Mouse (Mus musculus) neural tube, embryonic 12.5 days (tissue): ENCODE results near the gene Ccin. TPM values are rescaled to one million over a fixed set of nuclear protein-coding genes. Genes with fewer than 3 reads are reported as not detected.

ENCODE experiments used
- ATAC-seq: fragments of 200-750 bp; cut with Nextera tagmentation; 2 replicates; pipeline ENCODE4 v1.8.0; 2017; ENCODE audit warnings: low read depth, mild to moderate bottlenecking, moderate TSS enrichment, moderate library complexity; ENCODE audit not compliant: low FRiP score
- H3K27ac ChIP-seq: fragments of 300-500 bp; sonication (generic); 2 replicates; pipeline ENCODE4 v1.5.1; 2016
- H3K27me3 ChIP-seq: fragments of 300-500 bp; sonication (generic); replicated peaks from 2 replicates; pipeline ENCODE4 v1.6.1; 2016; ENCODE audit warnings: mild to moderate bottlenecking
- H3K36me3 ChIP-seq: fragments of 300-500 bp; sonication (generic); 2 replicates; pipeline ENCODE4 v1.6.1; 2016; ENCODE audit warnings: mild to moderate bottlenecking
- H3K4me1 ChIP-seq: fragments of 300-500 bp; sonication (generic); 2 replicates; pipeline ENCODE4 v1.6.1; 2016
- H3K4me2 ChIP-seq: fragments of 300-500 bp; sonication (generic); replicated peaks from 2 replicates; pipeline ENCODE4 v1.6.1; 2016; ENCODE audit warnings: mild to moderate bottlenecking
- H3K4me3 ChIP-seq: fragments of 300-500 bp; sonication (generic); 2 replicates; pipeline ENCODE4 v1.5.1; 2016
- H3K9ac ChIP-seq: fragments of 300-500 bp; sonication (generic); 2 replicates; pipeline ENCODE4 v1.6.1; 2016; ENCODE audit warnings: mild to moderate bottlenecking
- H3K9me3 ChIP-seq: fragments of 300-500 bp; sonication (generic); 2 replicates; pipeline ENCODE4 v1.6.1; 2016; ENCODE audit warnings: mild to moderate bottlenecking
- WGBS: fragments of 180-500 bp; shearing (Covaris S2); methylation state at CpG from one replicate; pipeline ENCODE4 v1.1.7; 2016; 5-methylcytosine and 5-hydroxymethylcytosine counted together
- polyA plus RNA-seq: library from polyadenylated mRNA; unstranded; fragments of >200 nt; fragmentation: Nextera tagmentation; extraction: Ambion mirVana; gene quantifications from 2 replicates; pipeline ENCODE4 v1.2.1, GENCODE M21; 2016

Gene Ccin
- polyA plus RNA-seq, 1 experiment from 2014 or later: not detected

DNA sequence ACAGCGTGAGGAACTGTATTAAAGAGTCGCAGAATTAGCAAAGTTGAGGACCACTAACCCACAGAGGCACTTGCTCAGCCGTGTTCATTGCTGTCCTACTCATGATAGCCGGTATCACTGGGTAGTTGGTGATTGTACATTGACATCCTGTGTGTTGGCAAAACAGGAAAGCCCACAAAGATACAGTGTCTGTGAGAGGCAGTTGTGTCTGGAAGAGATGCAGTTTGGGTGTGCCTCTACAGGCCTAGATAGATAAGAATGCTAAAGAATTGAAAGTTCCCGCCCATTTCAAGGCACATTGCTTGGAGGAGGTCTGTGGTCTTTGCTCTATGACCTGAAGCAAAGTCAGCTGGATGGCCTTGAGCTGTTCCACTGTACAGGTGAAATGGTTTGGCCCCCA is 20.8 kb downstream of the Ccin start, which contains the start of gene Clta:
Gene Clta (plus strand): TSS at position 327 of the 400 bp plus-strand sequence.
- no peaks in the 10 kb centered on the region for H3K4me1 ChIP-seq
- no peaks in the 10 kb centered on the region for H3K27me3 ChIP-seq
- ATAC-seq: no peak
- WGBS: 92% methylated on average over 5 of the region's 5 CpGs
- H3K36me3 ChIP-seq: no peaks in the 10 kb centered on the region
- no peak within 1 kb of the TSS for H3K4me2 ChIP-seq
- H3K27ac ChIP-seq: no peak within 1 kb of the TSS
- H3K9ac ChIP-seq: no peak within 1 kb of the TSS
- H3K4me3 ChIP-seq: no peak within 1 kb of the TSS
- no peaks in the 10 kb centered on the region for H3K9me3 ChIP-seq

GRCm38 (mm10) chr4:44004623-44005409 is 21.5 kb downstream of the Ccin start:
- WGBS: 70% methylated on average over 3 of the region's 3 CpGs
- no peaks in the 10 kb centered on the region for H3K4me1 ChIP-seq
- H3K36me3 ChIP-seq: no peaks in the 10 kb centered on the region
- no peak overlapping the region for H3K9ac ChIP-seq
- H3K27me3 ChIP-seq: no peaks in the 10 kb centered on the region
- H3K4me3 ChIP-seq: no peak overlapping the region
- H3K4me2 ChIP-seq: no peak overlapping the region
- no peak overlapping the region for H3K27ac ChIP-seq
- ATAC-seq: no peak
- H3K9me3 ChIP-seq: no peaks in the 10 kb centered on the region

DNA sequence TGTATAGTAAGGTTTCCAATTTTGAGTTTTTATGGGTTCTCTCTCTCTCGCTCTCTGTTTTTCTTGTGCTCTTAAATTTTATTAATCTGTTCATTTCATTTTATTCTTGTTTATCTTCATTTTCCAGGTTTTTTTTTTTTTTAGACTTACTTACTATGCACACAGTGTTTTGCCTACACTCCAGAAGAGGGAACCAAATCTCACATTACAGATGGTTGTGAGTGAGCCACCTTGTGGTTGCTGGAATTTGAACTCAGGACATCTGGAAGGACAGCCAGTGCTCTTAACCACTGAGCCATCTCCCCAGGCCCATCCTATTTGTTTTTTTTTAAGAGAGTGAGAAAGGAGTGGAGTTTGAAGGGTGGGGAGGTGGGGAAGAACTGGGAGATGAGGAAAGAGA is 26.9 kb downstream of the Ccin start:
- Histone ChIP-seq H3K9me3 (no peaks in the 10 kb centered on the region), H3K4me3 (no peak overlapping the region), H3K9ac (no peak overlapping the region), H3K27me3 (no peaks in the 10 kb centered on the region), H3K4me2 (no peak overlapping the region), H3K27ac (no peak overlapping the region), H3K36me3 (no peaks in the 10 kb centered on the region), H3K4me1 (peaks cover 18% of the 10 kb centered on the region)
- 100% methylated on average over 1 of the region's 1 CpGs for WGBS
- no peak for ATAC-seq

DNA sequence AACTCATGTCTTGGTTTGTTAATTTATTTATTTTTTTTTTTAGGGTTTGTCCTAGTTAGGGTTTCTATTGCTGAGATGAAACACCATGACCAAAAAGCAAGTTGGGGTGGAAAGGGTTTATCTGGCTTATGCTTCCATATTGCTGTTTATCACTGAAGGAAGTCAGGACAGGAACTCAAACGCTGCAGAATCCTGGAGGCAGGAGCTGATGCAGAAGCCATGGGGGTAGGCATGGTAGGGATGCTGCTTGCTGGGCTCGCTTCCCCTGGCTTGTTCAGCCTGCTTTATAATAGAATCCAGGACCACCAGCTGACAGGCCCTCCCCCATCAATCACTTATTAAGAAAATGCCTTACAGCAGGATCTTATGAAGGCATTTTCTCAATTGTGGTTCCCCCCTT is 27.6 kb downstream of the Ccin start:
- H3K4me1 ChIP-seq: peaks cover 18% of the 10 kb centered on the region
- H3K27ac ChIP-seq: no peak overlapping the region
- H3K9ac ChIP-seq: no peak overlapping the region
- no peak overlapping the region for H3K4me2 ChIP-seq
- no peaks in the 10 kb centered on the region for H3K9me3 ChIP-seq
- no peaks in the 10 kb centered on the region for H3K27me3 ChIP-seq
- 46% methylated on average over 2 of the region's 2 CpGs for WGBS
- H3K4me3 ChIP-seq: no peak overlapping the region
- ATAC-seq: no peak
- H3K36me3 ChIP-seq: no peaks in the 10 kb centered on the region

DNA sequence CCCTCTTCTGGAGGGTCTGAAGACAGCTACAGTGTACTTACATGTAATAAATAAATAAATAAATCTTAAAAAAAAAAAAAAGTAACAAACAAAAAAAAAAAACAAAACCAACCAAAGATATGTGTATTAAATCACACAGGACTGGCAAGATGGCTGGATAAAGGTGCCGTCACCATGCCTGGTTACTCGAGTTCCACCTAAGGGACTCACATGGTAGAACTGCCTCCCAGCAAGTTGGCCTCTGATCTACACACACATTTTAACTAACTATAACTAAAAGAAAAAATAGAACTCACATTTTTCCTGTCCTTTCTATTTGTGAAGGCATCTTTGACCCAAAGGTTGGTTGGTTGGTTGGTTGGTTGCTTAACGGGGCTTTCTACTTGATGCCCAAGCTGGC is 28.5 kb downstream of the Ccin start:
- H3K27me3 ChIP-seq: no peaks in the 10 kb centered on the region
- peak overlapping the region; percentile 95; the same call in 1 of the 2 replicates for H3K9ac ChIP-seq
- H3K4me2 ChIP-seq: peak overlapping the region; percentile 98
- ATAC-seq: no peak
- H3K4me3 ChIP-seq: peak overlapping the region; percentile 99
- 83% methylated on average over 3 of the region's 3 CpGs for WGBS
- H3K9me3 ChIP-seq: no peaks in the 10 kb centered on the region
- no peak overlapping the region for H3K27ac ChIP-seq
- H3K4me1 ChIP-seq: peaks cover 18% of the 10 kb centered on the region
- no peaks in the 10 kb centered on the region for H3K36me3 ChIP-seq

GRCm38 (mm10) chr4:44012376-44013367 is 29.4 kb downstream of the Ccin start:
- H3K27me3 ChIP-seq: no peaks in the 10 kb centered on the region
- ATAC-seq: peak; percentile 99
- H3K4me3 ChIP-seq: peak overlapping the region; percentile 99
- H3K27ac ChIP-seq: no peak overlapping the region
- H3K9me3 ChIP-seq: no peaks in the 10 kb centered on the region
- WGBS: under 1% methylated on average over 77 of the region's 77 CpGs
- peaks cover 18% of the 10 kb centered on the region for H3K4me1 ChIP-seq
- no peaks in the 10 kb centered on the region for H3K36me3 ChIP-seq
- peak overlapping the region; percentile 95 for H3K9ac ChIP-seq
- peak overlapping the region; percentile 98 for H3K4me2 ChIP-seq

DNA sequence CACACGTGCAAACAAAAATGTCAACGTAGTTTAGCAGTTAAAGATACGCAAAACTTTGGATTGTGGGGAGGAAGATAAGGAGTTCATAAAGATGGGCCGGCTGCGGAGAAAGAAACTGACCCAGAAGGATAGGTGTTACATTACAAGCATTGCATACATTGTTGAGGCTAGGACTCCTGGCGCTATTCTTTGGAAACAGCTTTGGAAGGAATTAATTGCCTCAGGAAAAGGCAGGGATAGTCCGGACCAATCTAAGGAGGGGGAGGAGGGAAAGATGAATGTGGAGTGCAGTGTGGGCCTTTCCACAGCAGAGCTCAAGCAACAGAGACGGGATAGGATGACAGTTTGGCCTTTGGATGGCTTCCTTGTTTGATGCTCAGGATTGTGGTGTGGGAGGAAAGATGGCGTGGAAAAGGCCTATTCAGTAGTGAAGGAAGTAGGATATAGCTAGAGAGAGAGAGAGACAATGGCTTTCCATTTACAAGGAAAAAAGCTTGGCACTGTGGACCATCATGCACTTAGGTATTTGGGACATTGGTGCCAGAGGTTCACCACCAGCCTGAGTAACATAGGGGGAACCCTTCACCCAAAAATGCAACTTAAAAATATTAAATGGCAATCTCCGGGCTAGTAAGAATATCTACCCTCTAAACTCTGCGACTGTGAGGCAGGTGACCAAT is 30.2 kb downstream of the Ccin start:
- H3K4me1 ChIP-seq: peaks cover 18% of the 10 kb centered on the region
- 28% methylated on average over 11 of the region's 11 CpGs for WGBS
- H3K27ac ChIP-seq: no peak overlapping the region

GRCm38 (mm10) chr4:44016071-44016470 is 32.8 kb downstream of the Ccin start:
- Histone ChIP-seq H3K4me3 (no peak overlapping the region), H3K27ac (no peak overlapping the region), H3K4me1 (peaks cover 18% of the 10 kb centered on the region)

More for the DNA sequence above, 30.2 kb downstream of the Ccin start:
- Histone ChIP-seq H3K4me2 (peak overlapping the region; percentile 98), H3K36me3 (0 out of 2 replicates have a peak, but pooled peaks cover 1% of the 10 kb centered on the region), H3K27me3 (no peaks in the 10 kb centered on the region), H3K9me3 (no peaks in the 10 kb centered on the region), H3K9ac (peak overlapping the region; percentile 95), H3K4me3 (peak overlapping the region; percentile 99)
- ATAC-seq: no peak

GRCm38 (mm10) chr4:44016791-44017190 is 33.5 kb downstream of the Ccin start:
- no peak for ATAC-seq
- Histone ChIP-seq H3K4me3 (no peak overlapping the region), H3K9ac (no peak overlapping the region), H3K9me3 (no peaks in the 10 kb centered on the region), H3K27me3 (no peaks in the 10 kb centered on the region), H3K36me3 (peaks cover 34% of the 10 kb centered on the region), H3K4me1 (peaks cover 17% of the 10 kb centered on the region), H3K4me2 (no peak overlapping the region), H3K27ac (no peak overlapping the region)
- 96% methylated on average over 12 of the region's 12 CpGs for WGBS

More at GRCm38 (mm10) chr4:44016071-44016470, 32.8 kb downstream of the Ccin start:
- Histone ChIP-seq H3K9ac (no peak overlapping the region), H3K27me3 (no peaks in the 10 kb centered on the region), H3K36me3 (peaks cover 26% of the 10 kb centered on the region), H3K4me2 (no peak overlapping the region), H3K9me3 (no peaks in the 10 kb centered on the region)
- no peak for ATAC-seq
- WGBS: 95% methylated on average over 4 of the region's 4 CpGs

DNA sequence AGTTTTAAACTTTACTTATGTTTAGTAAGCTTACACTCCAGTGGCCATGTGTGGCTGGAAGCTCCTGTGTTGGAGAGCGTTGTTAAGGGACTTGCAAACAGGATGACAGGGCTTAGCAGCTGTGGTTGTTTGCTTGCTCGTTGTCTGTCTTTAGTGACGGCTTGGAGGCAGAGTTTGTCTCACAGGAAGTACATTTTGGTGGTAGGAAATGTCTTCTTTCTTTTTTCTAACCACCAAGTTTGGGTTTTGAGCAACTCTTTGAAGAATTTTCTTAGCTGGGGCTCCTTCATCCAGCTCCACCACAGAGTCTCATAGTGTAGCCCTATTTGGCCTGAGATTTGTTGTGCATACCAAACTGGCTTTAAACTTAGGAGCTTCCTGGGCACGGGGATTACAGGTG is 39.0 kb downstream of the Ccin start:
- ATAC-seq: no peak
- Histone ChIP-seq H3K27me3 (no peaks in the 10 kb centered on the region), H3K9ac (no peak overlapping the region), H3K4me1 (no peaks in the 10 kb centered on the region), H3K4me3 (no peak overlapping the region), H3K27ac (no peak overlapping the region), H3K4me2 (no peak overlapping the region), H3K9me3 (no peaks in the 10 kb centered on the region), H3K36me3 (peaks cover 84% of the 10 kb centered on the region)
- WGBS: 86% methylated on average over 4 of the region's 4 CpGs

DNA sequence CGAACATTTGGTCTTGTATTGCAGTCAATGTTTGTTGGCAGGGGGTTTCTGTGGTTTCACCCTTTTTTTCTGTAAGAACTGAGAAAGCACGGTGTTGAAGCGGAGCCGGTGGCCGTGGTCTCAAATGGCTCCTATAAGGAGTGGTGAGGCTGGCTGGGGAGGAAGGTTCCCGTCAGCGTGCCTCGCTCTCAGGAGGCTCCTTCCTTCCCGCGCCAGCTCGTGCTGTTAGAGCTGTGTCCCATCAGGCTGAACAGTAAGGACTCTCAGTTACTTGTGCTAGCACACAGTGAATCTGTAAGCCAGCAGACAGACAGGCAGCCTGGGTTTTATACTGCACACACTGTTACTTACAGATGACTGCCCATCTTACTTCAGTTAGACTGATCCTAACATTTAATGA is 39.5 kb downstream of the Ccin start:
- H3K4me3 ChIP-seq: no peak overlapping the region
- WGBS: 95% methylated on average over 11 of the region's 11 CpGs
- no peaks in the 10 kb centered on the region for H3K27me3 ChIP-seq
- H3K9ac ChIP-seq: no peak overlapping the region
- H3K36me3 ChIP-seq: peaks cover 89% of the 10 kb centered on the region
- H3K4me1 ChIP-seq: no peaks in the 10 kb centered on the region
- no peak overlapping the region for H3K4me2 ChIP-seq
- H3K9me3 ChIP-seq: no peaks in the 10 kb centered on the region
- no peak for ATAC-seq
- H3K27ac ChIP-seq: no peak overlapping the region

- Histone ChIP-seq H3K36me3 (peaks cover 95% of the 10 kb centered on the region), H3K27me3 (no peaks in the 10 kb centered on the region), H3K27ac (no peak overlapping the region), H3K4me2 (no peak overlapping the region), H3K4me3 (no peak overlapping the region), H3K9me3 (no peaks in the 10 kb centered on the region), H3K9ac (no peak overlapping the region), H3K4me1 (no peaks in the 10 kb centered on the region)
- ATAC-seq: no peak
- 95% methylated on average over 9 of the region's 9 CpGs for WGBS
Measured at GRCm38 (mm10) chr4:44023681-44024080, 40.4 kb downstream of the Ccin start.
